Mouse (Mus musculus): Measurements from ENCODE around the gene Bub1b.

Gene Bub1b

GRCm38 (mm10) chr2:118664975-118665516 lies 67.0 kb downstream of the Bub1b start:
- no peak for DNase-seq (ENCODE audit: low spot score)

GRCm38 (mm10) chr2:118665616-118666015 lies 67.6 kb downstream of the Bub1b start:
- DNase-seq (ENCODE audit: low spot score) = no peak

DNA sequence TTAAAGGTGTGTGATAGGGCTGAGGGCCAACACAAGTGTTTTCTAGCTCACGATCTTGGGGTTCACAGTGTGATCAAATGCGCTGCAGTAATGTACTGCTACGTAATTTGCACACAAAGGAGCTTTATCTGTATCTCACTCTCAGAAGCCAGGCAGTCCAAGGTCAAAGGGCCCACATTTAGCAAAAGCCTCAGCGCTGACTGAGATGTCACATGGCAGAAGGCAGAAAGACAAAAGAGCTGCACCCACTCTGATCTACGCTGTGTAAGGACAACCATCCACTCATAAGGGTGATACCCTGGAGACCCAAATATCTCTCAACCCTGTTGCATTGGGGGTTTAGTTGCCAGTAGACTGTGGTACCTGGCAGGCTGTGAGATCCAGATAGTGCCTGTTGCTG lies 69.2 kb downstream of the Bub1b start:
- no peak for DNase-seq (ENCODE audit: low spot score)

- DNase-seq (ENCODE audit: low spot score) = no peak
These were observed 71.2 kb downstream of the Bub1b start for GRCm38 (mm10) chr2:118669245-118669644.

- DNase-seq (ENCODE audit: low spot score) = no peak
These were observed 71.8 kb downstream of the Bub1b start for GRCm38 (mm10) chr2:118669785-118670184.

GRCm38 (mm10) chr2:118671728-118672127 lies 73.7 kb downstream of the Bub1b start:
- no peak for DNase-seq (ENCODE audit: low spot score)

DNA sequence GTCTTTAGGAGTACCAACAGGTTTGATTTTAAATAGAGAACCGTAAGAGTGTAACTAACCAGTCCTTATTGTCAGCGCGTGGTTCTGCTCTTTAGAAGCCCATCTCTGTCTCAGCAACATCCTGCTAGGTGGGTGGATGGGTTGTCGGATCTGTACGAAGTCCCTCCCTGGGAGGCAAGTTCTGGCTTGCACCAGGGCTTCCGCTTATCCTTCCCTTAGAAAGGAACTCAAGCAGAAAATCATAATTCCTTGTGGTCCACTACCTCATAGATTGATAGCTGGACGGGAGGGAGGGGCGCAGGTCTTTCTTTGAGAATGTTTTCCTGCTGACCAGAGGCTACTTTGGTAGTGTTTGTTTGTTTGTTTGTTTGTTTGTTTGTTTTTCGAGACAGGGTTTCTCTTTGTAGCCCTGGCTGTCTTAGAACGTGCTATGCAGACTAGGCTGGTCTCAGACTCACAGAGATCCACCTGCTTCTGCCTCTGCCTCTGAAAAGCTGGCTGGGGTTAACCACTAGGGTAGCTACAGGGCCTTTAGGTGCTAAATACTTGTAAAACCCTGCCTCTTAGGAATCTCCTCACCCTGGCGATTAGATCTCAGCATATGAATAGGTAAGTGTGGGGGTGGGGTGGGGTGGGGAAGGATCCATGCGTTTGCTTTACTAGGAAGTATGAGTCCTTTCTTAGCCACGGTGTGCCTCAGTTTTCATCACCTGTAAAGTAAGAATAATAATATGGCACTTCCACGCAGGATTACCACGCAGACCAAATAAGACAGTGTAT lies 75.9 kb downstream of the Bub1b start:
- no peak for DNase-seq (ENCODE audit: low spot score)

DNA sequence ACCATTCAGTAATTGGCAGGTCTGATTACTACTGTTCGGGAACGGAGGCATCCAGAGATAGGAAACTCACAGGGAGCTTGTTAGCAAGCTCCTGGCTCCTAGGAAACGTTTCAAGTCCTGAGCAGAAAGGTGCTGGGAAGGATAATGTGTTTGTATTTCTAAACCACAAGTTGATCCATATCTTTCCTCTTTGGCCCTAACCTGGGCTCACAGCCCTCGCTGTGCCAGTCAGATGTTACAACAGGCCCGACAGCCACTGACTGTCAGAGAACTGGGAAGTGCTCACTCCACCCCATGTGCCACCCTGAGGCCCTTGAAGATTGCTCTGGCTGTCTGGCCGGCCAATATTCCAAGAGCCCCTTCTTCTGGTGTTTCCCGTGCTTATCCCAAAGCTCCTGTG lies 76.5 kb downstream of the Bub1b start:
- DNase-seq (ENCODE audit: low spot score) = no peak

GRCm38 (mm10) chr2:118676839-118677741 lies 79.1 kb downstream of the Bub1b start:
- DNase-seq (ENCODE audit: low spot score) = no peak

GRCm38 (mm10) chr2:118677817-118678216 lies 79.8 kb downstream of the Bub1b start:
- DNase-seq (ENCODE audit: low spot score) = no peak

GRCm38 (mm10) chr2:118679577-118679976 lies 81.6 kb downstream of the Bub1b start:
- DNase-seq (ENCODE audit: low spot score) = no peak

GRCm38 (mm10) chr2:118680926-118681325 lies 82.9 kb downstream of the Bub1b start:
- no peak for DNase-seq (ENCODE audit: low spot score)

GRCm38 (mm10) chr2:118682544-118683260 lies 84.7 kb downstream of the Bub1b start:
- DNase-seq (ENCODE audit: low spot score) = no peak

GRCm38 (mm10) chr2:118685088-118685487 lies 87.1 kb downstream of the Bub1b start:
- DNase-seq (ENCODE audit: low spot score) = no peak

DNA sequence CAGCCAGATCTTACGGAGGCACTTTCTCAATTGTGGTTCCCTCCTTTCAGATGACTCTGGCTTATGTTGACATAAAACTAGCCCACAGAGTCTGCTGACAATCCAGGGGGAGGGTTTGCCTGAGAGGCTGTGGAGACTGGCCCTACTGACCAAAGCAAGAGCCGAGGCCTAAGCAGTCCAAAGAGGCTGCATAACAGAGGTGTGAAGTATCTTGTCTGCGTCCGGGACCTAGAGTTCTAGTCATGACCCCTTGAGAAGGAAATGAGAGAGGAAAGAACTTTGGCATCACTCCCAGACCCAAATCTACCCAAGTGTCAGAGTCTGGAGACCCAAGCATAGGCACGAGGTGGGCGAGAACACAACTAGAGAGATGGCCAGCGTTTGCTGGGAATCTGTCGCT lies 88.7 kb downstream of the Bub1b start:
- DNase-seq (ENCODE audit: low spot score) = no peak

DNA sequence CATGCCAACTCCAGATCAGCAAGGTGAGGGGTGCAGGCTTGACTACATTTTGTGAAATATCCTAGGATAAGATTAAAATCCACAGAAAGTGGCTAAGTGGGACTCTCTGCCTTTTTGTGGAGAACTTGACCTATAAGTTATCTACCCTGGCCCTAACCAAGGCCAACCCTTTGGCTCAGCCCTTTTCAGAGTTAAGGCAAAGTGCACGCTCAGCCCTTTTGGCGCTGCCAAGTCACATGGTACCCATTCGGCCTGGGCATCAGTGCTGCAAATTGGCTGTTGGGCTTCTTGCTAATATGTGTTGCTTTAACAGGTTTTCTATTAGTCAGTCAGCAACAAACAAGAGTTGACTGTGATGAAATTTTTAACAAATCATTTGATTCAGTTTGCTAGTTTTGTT lies 89.8 kb downstream of the Bub1b start:
- DNase-seq (ENCODE audit: low spot score) = no peak

- DNase-seq (ENCODE audit: low spot score) = no peak
These were observed 91.9 kb downstream of the Bub1b start for GRCm38 (mm10) chr2:118689875-118690274.
